Mouse (Mus musculus): Measurements from ENCODE around the gene Sycn. TPM values are rescaled to one million over a fixed set of nuclear protein-coding genes. Genes with fewer than 3 reads are reported as not detected.
A peak's percentile ranks its signal among the peaks of the same experiment; 100 is the strongest.
"Not testable (repeated sequence)": the region's sequence is repeated elsewhere in the genome, so short reads cannot be mapped to it uniquely, and the experiment has no call there.

Gene Sycn
- 3.1 and 4.3 TPM in 2 replicates for polyA plus RNA-seq (2012; rRNA removed)

GRCm38 (mm10) chr7:28540526-28540925, at the start of gene Sycn:
Sycn (plus strand) TSS chr7:28540885.
- peak; percentile 61 for DNase-seq (ENCODE audit: low read depth, low spot score)
- WGBS = 26% methylated on average over 4 of the region's 4 CpGs

- no peak for DNase-seq (ENCODE audit: low read depth, low spot score)
- WGBS = 34% methylated on average over 14 of the region's 14 CpGs
Observed at GRCm38 (mm10) chr7:28490903-28491302, 49.8 kb upstream of the Sycn start.

- DNase-seq (ENCODE audit: low read depth, low spot score) = no peak
- 84% methylated on average over 8 of the region's 8 CpGs for WGBS
Observed at GRCm38 (mm10) chr7:28492310-28492709, 48.4 kb upstream of the Sycn start.

GRCm38 (mm10) chr7:28495426-28495825, 45.3 kb upstream of the Sycn start:
- WGBS = 76% methylated on average over 11 of the region's 11 CpGs
- no peak for DNase-seq (ENCODE audit: low read depth, low spot score)

- no peak for DNase-seq (ENCODE audit: low read depth, low spot score)
- 4% methylated on average over 5 of the region's 5 CpGs for WGBS
Observed at GRCm38 (mm10) chr7:28505585-28505984, 35.1 kb upstream of the Sycn start.

- WGBS = 68% methylated on average over 2 of the region's 2 CpGs
- not testable (repeated sequence) for DNase-seq (ENCODE audit: low read depth, low spot score)
Observed at GRCm38 (mm10) chr7:28509121-28509520, 31.6 kb upstream of the Sycn start.

- DNase-seq (ENCODE audit: low read depth, low spot score) = not testable (repeated sequence)
- WGBS = 35% methylated on average over 8 of the region's 8 CpGs
Observed at GRCm38 (mm10) chr7:28510405-28510974, 30.2 kb upstream of the Sycn start, which contains the start of gene Ifnl2. Ifnl2 (minus strand) TSS chr7:28510455.

- WGBS = 76% methylated on average over 8 of the region's 8 CpGs
- DNase-seq (ENCODE audit: low read depth, low spot score) = no peak
Observed at GRCm38 (mm10) chr7:28511441-28511840, 29.2 kb upstream of the Sycn start.

GRCm38 (mm10) chr7:28522536-28522935, 18.1 kb upstream of the Sycn start, which contains the start of gene Ifnl3:
Ifnl3 (plus strand) TSS chr7:28522836.
- WGBS = 67% methylated on average over 5 of the region's 6 CpGs
- DNase-seq (ENCODE audit: low read depth, low spot score) = not testable (repeated sequence)

- DNase-seq (ENCODE audit: low read depth, low spot score) = peak; percentile 72
- 4% methylated on average over 19 of the region's 19 CpGs for WGBS
Observed at GRCm38 (mm10) chr7:28527922-28528719, 12.6 kb upstream of the Sycn start.

GRCm38 (mm10) chr7:28532005-28532404, 8.7 kb upstream of the Sycn start:
- 78% methylated on average over 8 of the region's 8 CpGs for WGBS
- no peak for DNase-seq (ENCODE audit: low read depth, low spot score)

GRCm38 (mm10) chr7:28538886-28539285, 1.8 kb upstream of the Sycn start:
- DNase-seq (ENCODE audit: low read depth, low spot score) = not testable (repeated sequence)
- 71% methylated on average over 6 of the region's 6 CpGs for WGBS

GRCm38 (mm10) chr7:28544051-28544601, 3.4 kb downstream of the Sycn start:
- no peak for DNase-seq (ENCODE audit: low read depth, low spot score)

GRCm38 (mm10) chr7:28545048-28545890, 4.6 kb downstream of the Sycn start:
- no peak for DNase-seq (ENCODE audit: low read depth, low spot score)
- 34% methylated on average over 14 of the region's 14 CpGs for WGBS

More at GRCm38 (mm10) chr7:28544051-28544601, 3.4 kb downstream of the Sycn start:
- WGBS = 14% methylated on average over 26 of the region's 27 CpGs

- DNase-seq (ENCODE audit: low read depth, low spot score) = no peak
- 58% methylated on average over 7 of the region's 7 CpGs for WGBS
Observed at GRCm38 (mm10) chr7:28545891-28546210, 5.2 kb downstream of the Sycn start.

- DNase-seq (ENCODE audit: low read depth, low spot score) = no peak
- WGBS = 7% methylated on average over 22 of the region's 22 CpGs
Observed at GRCm38 (mm10) chr7:28546649-28547048, 6.0 kb downstream of the Sycn start.

- WGBS = 15% methylated on average over 5 of the region's 5 CpGs
- no peak for DNase-seq (ENCODE audit: low read depth, low spot score)
Observed at GRCm38 (mm10) chr7:28547154-28547553, 6.5 kb downstream of the Sycn start, which contains the start of gene Nccrp1. Nccrp1 (minus strand) TSS chr7:28547254.

GRCm38 (mm10) chr7:28547628-28548027, 6.9 kb downstream of the Sycn start:
- WGBS = 64% methylated on average over 7 of the region's 7 CpGs
- DNase-seq (ENCODE audit: low read depth, low spot score) = no peak

GRCm38 (mm10) chr7:28553076-28553475, 12.4 kb downstream of the Sycn start:
- no peak for DNase-seq (ENCODE audit: low read depth, low spot score)
- WGBS = 62% methylated on average over 6 of the region's 6 CpGs
